Mouse (Mus musculus): ENCODE measurements around the gene Zfp526.
A peak's percentile ranks its signal among the peaks of the same experiment; 100 is the strongest.

Zfp526 gene

DNA sequence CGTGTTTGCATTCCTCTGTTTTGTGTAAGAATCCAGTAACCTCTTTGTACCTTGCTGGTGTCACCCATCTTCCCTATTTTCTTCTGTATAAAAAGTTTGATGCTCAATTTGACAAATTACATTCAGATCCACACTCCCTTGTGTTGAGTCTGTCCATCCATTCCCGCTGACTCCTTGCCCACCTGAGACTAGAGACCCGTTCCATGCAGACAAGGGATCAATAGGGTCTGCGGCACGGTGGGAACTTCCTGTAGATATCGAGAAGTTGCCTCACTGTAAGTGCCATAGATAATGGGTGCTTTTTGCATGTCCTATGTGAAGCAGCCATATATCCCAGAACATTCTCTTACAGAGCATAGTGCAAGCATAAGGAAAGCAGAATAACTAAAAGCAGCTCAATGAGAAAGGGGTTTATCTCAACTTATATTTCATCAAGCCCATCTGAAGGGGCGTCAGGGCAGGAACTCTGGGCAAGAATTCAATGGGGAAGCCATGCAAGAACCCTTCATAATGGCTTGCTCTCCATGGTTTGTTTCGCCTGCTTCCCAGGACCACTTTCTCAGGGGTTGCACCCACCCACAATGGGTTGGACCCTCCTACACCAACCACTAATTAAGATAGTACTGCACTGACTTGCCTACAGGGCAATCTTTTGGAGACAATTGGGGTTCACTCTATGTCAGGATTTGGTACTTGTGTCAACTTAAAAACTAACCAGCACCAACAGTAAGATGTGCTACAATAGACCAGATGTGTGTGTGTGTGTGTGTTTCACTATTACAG is 45.1 kb downstream of the Zfp526 start:
- peak in 1 of 2 experiments; percentile 14 for DNase-seq (ENCODE audit: low spot score in 2 of 2)

GRCm38 (mm10) chr7:25267301-25267750 is 46.1 kb downstream of the Zfp526 start, which contains the start of gene Cic:
Gene Cic, plus strand, starts transcription at chr7:25267704.
- DNase-seq (ENCODE audit: low spot score in 2 of 2), result peak; percentile 99 to 100

GRCm38 (mm10) chr7:25267751-25268463 is 46.7 kb downstream of the Zfp526 start:
- peak; percentile 100 for DNase-seq (ENCODE audit: low spot score in 2 of 2)

- no peak for DNase-seq (ENCODE audit: low spot score in 2 of 2)
Measured at GRCm38 (mm10) chr7:25268588-25268987, 47.4 kb downstream of the Zfp526 start.

GRCm38 (mm10) chr7:25269029-25269428 is 47.8 kb downstream of the Zfp526 start:
- peak in 1 of 2 experiments; percentile 21 for DNase-seq (ENCODE audit: low spot score in 2 of 2)

GRCm38 (mm10) chr7:25269545-25270271 is 48.5 kb downstream of the Zfp526 start:
- DNase-seq (ENCODE audit: low spot score in 2 of 2), result peak in 1 of 2 experiments; percentile 54

DNA sequence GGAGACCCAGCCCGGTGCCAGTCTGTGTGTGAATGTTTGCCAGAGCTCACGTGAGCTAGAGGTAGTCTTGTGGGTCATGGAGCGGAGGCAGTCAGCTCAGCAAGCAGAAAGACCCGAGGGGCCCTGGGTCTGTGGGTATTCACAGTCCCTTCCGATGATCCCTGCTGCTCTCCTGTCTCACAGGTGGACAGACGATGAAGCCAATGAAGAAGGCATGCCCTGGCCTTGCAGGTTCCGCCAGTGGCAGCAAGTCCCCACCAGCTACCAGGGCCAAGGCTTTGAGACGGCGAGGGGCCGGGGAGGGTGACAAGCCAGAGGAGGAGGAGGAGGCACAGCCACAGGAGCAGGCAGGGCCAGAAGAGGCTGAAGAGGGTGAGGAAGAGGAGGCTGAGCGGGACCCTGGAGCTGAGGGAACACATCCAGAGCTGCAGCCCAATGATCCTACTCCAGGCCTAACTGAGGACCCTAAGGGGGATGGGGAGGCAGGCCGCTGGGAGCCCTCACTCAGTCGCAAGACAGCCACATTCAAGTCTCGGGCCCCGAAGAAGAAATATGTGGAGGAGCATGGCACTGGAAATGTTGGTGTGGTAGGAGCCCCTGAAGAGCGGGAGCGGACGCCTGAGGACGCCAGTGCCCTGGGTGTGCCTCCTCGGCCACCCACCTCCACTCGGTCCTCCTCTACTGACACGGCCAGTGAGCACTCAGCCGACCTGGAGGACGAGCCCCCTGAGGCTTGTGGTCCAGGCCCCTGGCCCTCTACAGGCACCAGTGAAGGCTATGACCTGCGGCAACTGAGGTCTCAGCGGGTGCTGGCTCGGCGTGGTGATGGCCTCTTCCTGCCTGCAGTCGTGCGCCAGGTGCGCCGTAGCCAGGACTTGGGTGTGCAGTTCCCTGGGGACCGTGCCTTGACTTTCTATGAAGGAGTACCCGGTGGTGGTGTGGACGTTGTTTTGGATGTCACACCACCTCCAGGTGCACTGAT is 49.7 kb downstream of the Zfp526 start:
- DNase-seq (ENCODE audit: low spot score in 2 of 2), result peak in 1 of 2 experiments; percentile 7

- no peak for DNase-seq (ENCODE audit: low spot score in 2 of 2)
Measured at GRCm38 (mm10) chr7:25271651-25272444, 50.6 kb downstream of the Zfp526 start.

DNA sequence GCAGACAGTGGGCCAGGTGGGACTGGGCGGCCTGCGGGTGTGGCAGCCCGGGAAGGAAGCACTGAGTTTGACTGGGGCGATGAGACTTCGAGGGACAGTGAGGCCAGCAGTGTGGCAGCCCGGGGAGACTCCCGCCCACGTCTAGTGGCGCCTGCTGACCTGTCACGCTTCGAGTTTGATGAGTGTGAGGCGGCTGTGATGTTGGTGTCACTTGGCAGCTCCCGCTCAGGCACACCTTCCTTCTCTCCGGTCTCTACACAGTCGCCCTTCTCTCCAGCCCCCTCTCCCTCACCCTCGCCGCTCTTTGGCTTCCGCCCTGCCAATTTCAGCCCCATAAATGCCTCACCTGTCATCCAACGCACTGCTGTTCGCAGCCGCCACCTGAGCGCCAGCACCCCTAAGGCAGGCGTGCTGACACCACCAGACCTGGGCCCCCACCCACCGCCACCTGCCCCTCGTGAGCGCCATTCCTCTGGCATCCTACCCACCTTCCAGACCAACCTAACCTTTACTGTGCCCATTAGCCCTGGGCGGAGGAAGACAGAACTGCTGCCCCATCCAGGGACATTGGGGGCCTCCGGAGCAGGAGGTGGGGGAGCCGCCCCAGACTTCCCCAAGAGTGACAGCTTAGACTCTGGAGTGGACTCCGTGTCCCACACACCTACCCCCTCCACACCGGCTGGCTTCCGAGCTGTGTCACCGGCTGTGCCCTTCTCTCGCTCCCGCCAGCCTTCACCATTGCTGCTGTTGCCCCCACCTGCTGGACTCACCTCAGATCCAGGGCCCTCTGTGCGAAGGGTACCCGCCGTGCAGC is 51.4 kb downstream of the Zfp526 start:
- DNase-seq (ENCODE audit: low spot score in 2 of 2), result no peak

DNA sequence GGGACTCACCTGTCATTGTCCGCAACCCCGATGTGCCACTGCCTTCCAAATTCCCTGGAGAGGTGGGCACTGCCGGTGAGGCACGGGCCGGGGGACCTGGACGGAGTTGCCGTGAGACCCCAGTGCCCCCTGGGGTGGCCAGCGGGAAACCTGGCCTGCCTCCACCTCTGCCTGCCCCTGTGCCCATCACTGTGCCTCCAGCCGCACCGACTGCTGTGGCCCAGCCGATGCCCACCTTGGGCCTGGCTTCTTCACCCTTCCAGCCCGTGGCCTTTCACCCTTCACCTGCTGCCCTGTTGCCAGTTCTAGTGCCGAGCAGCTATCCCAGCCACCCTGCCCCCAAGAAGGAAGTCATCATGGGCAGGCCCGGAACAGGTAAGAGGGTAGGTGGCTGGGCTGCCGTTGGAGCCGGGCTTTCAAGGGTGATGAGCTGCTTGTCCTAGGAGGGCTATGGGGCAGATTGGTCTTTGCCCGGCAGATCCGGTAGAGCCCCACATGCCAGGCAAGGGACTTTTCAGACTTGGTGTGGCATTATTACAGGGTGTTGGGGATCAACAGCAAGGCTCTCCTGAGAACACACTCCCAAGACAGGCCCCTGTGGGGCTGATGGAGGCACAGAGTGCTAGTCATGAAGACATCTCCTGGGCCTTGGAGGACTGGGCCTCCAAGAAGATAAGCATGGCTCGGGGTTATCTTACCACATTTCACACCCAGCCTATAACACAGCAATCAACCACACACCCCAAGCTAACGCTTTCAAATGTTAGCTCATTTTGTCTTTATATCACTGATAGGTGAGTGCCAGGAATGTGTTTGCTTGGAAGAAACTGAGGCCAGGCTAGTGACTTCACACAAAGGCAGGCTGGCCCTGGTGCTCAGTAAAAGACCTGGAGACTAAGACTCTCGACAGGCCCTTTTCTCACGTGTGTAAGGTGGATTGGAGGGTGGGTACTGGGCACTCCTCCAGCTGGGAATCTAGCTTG is 52.3 kb downstream of the Zfp526 start:
- peak in 1 of 2 experiments; percentile 28 for DNase-seq (ENCODE audit: low spot score in 2 of 2)

DNA sequence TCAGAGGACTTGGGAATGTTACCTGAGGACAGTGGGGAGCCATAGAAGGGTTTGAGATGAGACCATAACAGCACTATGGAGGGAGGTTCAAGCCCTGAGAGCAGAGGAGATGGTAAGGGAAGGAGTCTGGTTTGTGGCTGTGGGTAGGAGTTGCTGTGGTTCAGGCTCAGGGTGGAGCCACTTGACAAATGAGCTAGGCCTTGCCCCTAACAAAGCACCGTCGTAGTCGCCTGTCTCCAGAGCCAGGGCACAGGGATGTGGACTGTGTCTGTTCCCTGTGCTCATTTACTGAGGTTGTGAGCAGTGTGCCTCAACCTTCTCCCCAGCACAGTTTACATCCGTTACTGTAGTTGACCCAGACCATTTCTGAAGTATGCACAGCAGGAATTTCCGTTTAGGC is 53.3 kb downstream of the Zfp526 start:
- DNase-seq (ENCODE audit: low spot score in 2 of 2), result peak in 1 of 2 experiments; percentile 38

DNA sequence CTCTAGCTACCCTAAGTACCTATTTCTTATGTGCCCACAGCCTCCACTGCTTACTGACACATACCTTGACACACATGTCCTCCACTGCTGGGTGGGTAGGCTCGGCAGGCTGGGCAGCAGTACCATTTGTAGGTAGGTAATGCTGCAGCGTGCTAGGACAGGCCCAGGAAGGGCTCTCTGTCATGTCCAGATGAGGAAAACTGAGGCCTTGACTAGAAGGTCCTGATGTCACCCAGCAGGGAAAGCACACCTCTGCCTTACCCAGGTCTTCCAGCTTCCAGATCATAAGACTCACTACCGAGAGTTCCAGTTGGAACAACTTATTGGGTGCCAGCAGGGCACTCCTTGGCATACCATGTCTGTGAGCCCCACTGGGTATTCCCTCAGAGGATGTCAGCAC is 53.8 kb downstream of the Zfp526 start:
- DNase-seq (ENCODE audit: low spot score in 2 of 2), result no peak

DNA sequence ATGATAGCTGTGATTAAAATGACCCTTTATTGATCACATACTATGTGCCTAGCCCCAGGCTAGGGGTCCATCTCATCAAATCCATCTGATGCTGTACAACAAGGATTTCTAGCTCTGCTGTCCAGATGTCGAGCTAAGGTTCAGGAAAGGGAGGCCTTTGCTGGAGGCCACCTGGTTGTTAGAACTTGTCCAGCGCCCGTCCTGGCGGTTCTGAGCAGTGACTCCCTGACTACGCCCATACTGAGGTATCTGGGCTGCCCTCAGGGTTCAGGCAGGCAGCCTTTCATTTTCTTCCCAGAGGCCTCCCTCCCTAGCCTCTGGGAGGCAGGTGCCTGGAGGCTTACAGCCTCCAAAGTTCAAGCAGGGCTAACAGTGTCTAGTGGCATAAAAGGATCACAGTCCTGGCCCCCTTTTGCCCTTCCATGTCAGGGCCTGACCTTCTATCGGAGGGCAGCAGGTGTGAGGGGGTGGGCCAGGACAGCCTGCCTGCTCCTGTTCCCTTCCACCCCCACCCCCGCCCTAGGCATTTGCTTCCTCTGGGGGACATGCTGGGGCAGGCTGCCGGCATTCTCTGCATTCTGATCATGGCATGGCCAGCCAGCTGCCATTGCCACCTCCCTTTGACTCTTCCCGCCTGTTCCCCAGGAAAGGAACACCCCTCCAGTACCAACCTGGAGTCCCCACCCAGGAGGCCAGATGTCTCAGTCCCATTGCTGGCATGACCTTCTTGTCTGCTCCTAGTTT is 54.5 kb downstream of the Zfp526 start:
- no peak for DNase-seq (ENCODE audit: low spot score in 2 of 2)
